Mouse (Mus musculus) gastrocnemius, postnatal 25 days (tissue): Measurements from ENCODE around the gene Uba1. TPM values are rescaled to one million over a fixed set of nuclear protein-coding genes. Genes with fewer than 3 reads are reported as not detected.
"Not testable (repeated sequence)": the region's sequence is repeated elsewhere in the genome, so short reads cannot be mapped to it uniquely, and the experiment has no call there.

ENCODE experiments used
- DNase-seq: peaks from one replicate; pipeline ENCODE4 v3.0.0; 2022
- total RNA-seq, 2 experiments: library from RNA; stranded (reverse); gene quantifications; 1 replicate in 1 of 2; 2 replicates in 1 of 2; pipeline ENCODE4 v1.2.3; 2021

Uba1 gene
- total RNA-seq, 2 experiments from 2014 or later = 134 to 145 TPM

GRCm38 (mm10) chrX:20728681-20729080 lies 70.6 kb downstream of the Uba1 start:
- DNase-seq = no peak

- not testable (repeated sequence) for DNase-seq
Measured at GRCm38 (mm10) chrX:20730048-20730447, 71.9 kb downstream of the Uba1 start.

Other genes with a start within 250 kb of the Uba1 start
- gene Jade3, start 232.6 kb upstream of the Uba1 start, total RNA-seq = under 1 TPM; 0.72 to 0.95 TPM
- not detected for gene Rgn, start 108.5 kb upstream of the Uba1 start, total RNA-seq
- gene Rbm10, start 40.8 kb upstream of the Uba1 start, total RNA-seq = 10 to 100 TPM; 11.4 to 11.8 TPM
- gene Ndufb11, start 40.7 kb upstream of the Uba1 start, total RNA-seq = 100 to 1,000 TPM; 429 TPM
- 100 to 1,000 TPM; 124 to 132 TPM for gene Cdk16, start 29.6 kb downstream of the Uba1 start, total RNA-seq
- gene Usp11, start 45.6 kb downstream of the Uba1 start, total RNA-seq = 1 to 10 TPM; 1.1 to 1.5 TPM
- 10 to 100 TPM; 83.6 to 84.7 TPM for gene Araf, start 139.5 kb downstream of the Uba1 start, total RNA-seq
- gene Timp1, start 211.8 kb downstream of the Uba1 start, total RNA-seq = 1 to 10 TPM; 4.9 to 6.5 TPM